15 mouse cellular contexts compared by ENCODE assay signal in genomic region chr13:20104791-20105190, GRCm38 (mm10).
"Had no signal": no experiment of that assay in that cellular context is flagged by ENCODE, and none has a peak within 500 bp of the region (broad histone marks: within the 10 kb centered on the region; RNA-seq: fewer than 3 reads in every experiment).

No protein-coding gene starts in this region.

- H3K27ac ChIP-seq: neural tube, embryonic 13.5 days; neural tube, embryonic 15.5 days; stomach, embryonic 15.5 days; stomach, postnatal 0 days had no signal

- H3K27me3 ChIP-seq: neural tube, embryonic 13.5 days; neural tube, embryonic 15.5 days; stomach, embryonic 15.5 days had no signal

- H3K9ac ChIP-seq: neural tube, embryonic 13.5 days; neural tube, embryonic 15.5 days; stomach, embryonic 15.5 days had no signal

- H3K4me3 ChIP-seq: neural tube, embryonic 13.5 days; neural tube, embryonic 15.5 days; stomach, embryonic 15.5 days had no signal

- H3K9me3 ChIP-seq: neural tube, embryonic 13.5 days; neural tube, embryonic 15.5 days; stomach, embryonic 15.5 days had no signal

- H3K36me3 ChIP-seq: neural tube, embryonic 13.5 days; neural tube, embryonic 15.5 days; stomach, embryonic 15.5 days had no signal

- H3K4me2 ChIP-seq: neural tube, embryonic 13.5 days; neural tube, embryonic 15.5 days; stomach, embryonic 15.5 days had no signal

- DNase-seq: retina, postnatal 1 day; right cerebral cortex, adult 18-20 months; right cerebral cortex, postnatal 14 days; right cerebral cortex, postnatal 25 days; right cerebral cortex, postnatal 4 days; thymus, adult 18-20 months; thymus, adult 2 months; thymus, postnatal 14 days; thymus, postnatal 25 days; thymus, postnatal 36 days; thymus, postnatal 4 days had no signal
